Comparison of ENCODE assay signal across 8 mouse cellular contexts in the genomic region with DNA sequence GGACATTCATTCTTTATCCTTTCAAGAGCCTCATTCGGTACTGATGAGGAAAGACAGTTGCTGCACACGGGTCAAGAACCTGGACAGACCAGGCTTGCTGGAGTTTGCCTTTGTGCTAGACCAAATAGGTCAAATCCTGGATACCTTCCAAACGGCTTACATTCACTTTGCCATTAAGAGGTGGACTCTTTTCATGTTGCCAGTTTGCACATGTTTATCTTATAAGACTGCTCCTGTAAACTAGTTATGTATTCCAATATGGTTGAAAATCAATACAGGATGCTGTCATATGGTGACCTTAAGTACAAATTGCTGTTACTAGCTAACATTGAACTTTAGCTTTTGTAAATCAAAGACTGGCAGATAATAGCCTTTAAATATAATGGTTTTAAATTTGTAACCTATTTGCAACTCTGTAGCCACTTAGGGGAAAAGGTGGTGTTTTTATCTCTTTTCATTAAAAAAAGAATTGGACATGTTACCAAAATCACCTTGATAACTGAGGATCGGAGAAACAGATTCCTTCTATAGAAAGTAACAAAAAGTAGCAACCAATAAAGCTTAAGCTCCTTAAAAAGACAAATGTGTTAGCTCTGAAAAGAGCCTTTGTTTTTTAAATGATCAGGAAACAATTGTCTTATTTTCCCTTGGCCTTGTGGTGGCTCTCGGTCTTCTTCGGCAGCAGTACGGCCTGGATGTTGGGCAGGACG. TPM values are rescaled to one million over a fixed set of nuclear protein-coding genes. Genes with fewer than 3 reads are reported as not detected.
DNase-seq lines count a peak whose midpoint lies in the region; ATAC-seq and TF ChIP-seq lines count a peak whose summit lies in the region.

No protein-coding gene starts in this region.

- in situ Hi-C loops in ES-E14 (cut with MboI; ENCODE audit: low sequenced_read_pairs in 2 of 2, unreplicated experiment in 2 of 2) = no loop called here

- no peak for TF ChIP-seq CTCF in small intestine, adult 2 months (IDR thresholded peaks at IDR 0.05; ENCODE audit: extremely low read depth, insufficient read length, insufficient replicate concordance, low read depth, low read length)

- H3K4me3 ChIP-seq in ES-E14 (ENCODE audit: insufficient read depth in 1 of 2, low read depth in 1 of 2, low read length in 2 of 2, poor library complexity in 1 of 2, severe bottlenecking in 1 of 2) = peak overlapping the region; percentile 17 to 52
- peak overlapping the region; percentile 31 for H3K4me3 ChIP-seq in forebrain, embryonic 11.5 days (ENCODE audit: low read depth, low read length)
- H3K4me3 ChIP-seq in limb, embryonic 15.5 days = peak overlapping the region; percentile 38
- H3K4me3 ChIP-seq in small intestine, adult 2 months (ENCODE audit: low read depth, low read length) = peak overlapping the region; percentile 60

- H3K36me3 ChIP-seq in ES-E14 (ENCODE audit: control insufficient read depth, insufficient read depth, low read length, poor library complexity, severe bottlenecking) = no peaks in the 10 kb centered on the region
- no peaks in the 10 kb centered on the region for H3K36me3 ChIP-seq in forebrain, embryonic 11.5 days (ENCODE audit: control insufficient read depth, insufficient read depth, low read length)
- no peaks in the 10 kb centered on the region for H3K36me3 ChIP-seq in limb, embryonic 15.5 days
- no peaks in the 10 kb centered on the region for H3K36me3 ChIP-seq in small intestine, adult 2 months (ENCODE audit: control insufficient read depth, insufficient read depth, low read length)

- peaks cover 2 to 6% of the 10 kb centered on the region in 2 experiments; a peak in 2 of 4 replicates for H3K4me1 ChIP-seq in ES-E14 (ENCODE audit: control insufficient read depth in 2 of 2, insufficient read depth in 2 of 2, low read length in 2 of 2, poor library complexity in 1 of 2)
- H3K4me1 ChIP-seq in forebrain, embryonic 11.5 days (replicated peaks; ENCODE audit: control insufficient read depth, insufficient read depth, low read length) = peaks cover 13% of the 10 kb centered on the region; the same call in 1 of the 2 replicates
- H3K4me1 ChIP-seq in limb, embryonic 15.5 days = peaks cover 27% of the 10 kb centered on the region
- no peaks in the 10 kb centered on the region for H3K4me1 ChIP-seq in small intestine, adult 2 months (ENCODE audit: control insufficient read depth, insufficient read depth, insufficient read length, low read length)

- H3K27me3 ChIP-seq in forebrain, embryonic 11.5 days (ENCODE audit: control insufficient read depth, insufficient read depth, low read length) = no peaks in the 10 kb centered on the region
- H3K27me3 ChIP-seq in limb, embryonic 15.5 days = no peaks in the 10 kb centered on the region
- no peaks in the 10 kb centered on the region for H3K27me3 ChIP-seq in small intestine, adult 2 months (ENCODE audit: control insufficient read depth, insufficient read depth, low read length)

- H3K27ac ChIP-seq in ES-E14 (ENCODE audit: insufficient read depth, low read depth, low read length, poor library complexity, severe bottlenecking) = peak overlapping the region; percentile 79; the same call in 1 of the 2 replicates
- H3K27ac ChIP-seq in forebrain, embryonic 11.5 days (ENCODE audit: low read depth, low read length) = peak overlapping the region; percentile 90
- peak overlapping the region; percentile 80 for H3K27ac ChIP-seq in limb, embryonic 15.5 days
- H3K27ac ChIP-seq in small intestine, adult 2 months (ENCODE audit: insufficient read depth, low read depth, low read length) = peak overlapping the region; percentile 75

- WGBS in forebrain, embryonic 11.5 days = 3% methylated on average over 8 of the region's 8 CpGs
- 5% methylated on average over 8 of the region's 8 CpGs for WGBS in limb, embryonic 15.5 days
- 9% methylated on average over 8 of the region's 8 CpGs for WGBS in small intestine, adult 2 months

- no peak for ATAC-seq in CD4-positive, CD25-positive, alpha-beta regulatory T cell, adult 4 months
- no peak for ATAC-seq in forebrain, embryonic 11.5 days (replicated peaks; ENCODE audit: low FRiP score)
- ATAC-seq in limb, embryonic 15.5 days (ENCODE audit: insufficient number of reproducible peaks, low FRiP score, low TSS enrichment, low read depth) = no peak

- no peak for TF ChIP-seq POLR2A in small intestine, adult 2 months (IDR thresholded peaks at IDR 0.05; ENCODE audit: low read depth, low read length)

- DNase-seq in CD4-positive, CD25-positive, alpha-beta regulatory T cell, adult 2 months (ENCODE audit: low read depth, low spot score) = peak; percentile 25
- DNase-seq in ES-E14 (ENCODE audit: low read depth, low spot score) = no peak
- peak; percentile 59 for DNase-seq in forebrain, embryonic 11.5 days (ENCODE audit: low spot score)
- DNase-seq in adrenal gland, postnatal 10 days = no peak
- DNase-seq in lung, postnatal 25 days (ENCODE audit: low spot score) = no peak

- peak overlapping the region; percentile 46 for H3K4me2 ChIP-seq in forebrain, embryonic 11.5 days (ENCODE audit: low read depth, low read length, severe bottlenecking)
- peak overlapping the region; percentile 53 for H3K4me2 ChIP-seq in limb, embryonic 15.5 days

- H3K9me3 ChIP-seq in ES-E14 (ENCODE audit: control insufficient read depth, insufficient read depth, low read depth, low read length) = no peaks in the 10 kb centered on the region
- H3K9me3 ChIP-seq in forebrain, embryonic 11.5 days (ENCODE audit: control insufficient read depth, low read length) = no peaks in the 10 kb centered on the region
- H3K9me3 ChIP-seq in limb, embryonic 15.5 days = no peaks in the 10 kb centered on the region

- H3K9ac ChIP-seq in ES-E14 (ENCODE audit: insufficient read depth, low read depth, low read length, poor library complexity, severe bottlenecking) = peak overlapping the region; percentile 67
- H3K9ac ChIP-seq in forebrain, embryonic 11.5 days (ENCODE audit: low read length) = peak overlapping the region; percentile 56
- no peak overlapping the region for H3K9ac ChIP-seq in limb, embryonic 15.5 days

TF ChIP-seq in ES-E14, 5 proteins besides CTCF, POLR2A, EP300 and RAD21:
- TF ChIP-seq HCFC1 (IDR thresholded peaks at IDR 0.05; ENCODE audit: borderline replicate concordance, insufficient read depth, low read length) = no peak
- TF ChIP-seq CHD2 (IDR thresholded peaks at IDR 0.05; ENCODE audit: low read depth, low read length) = 0 out of 2 replicates have a peak, but pooled peaks have one; percentile 55

RNA-seq across cellular contexts. Expression of a gene that starts 0.7 kb away (rescaled TPM):
- polyA plus RNA-seq in CD4-positive, CD25-positive, alpha-beta regulatory T cell, adult 4 months (2017; shearing (Covaris generic)) = 1 to 10 TPM in 1 of 2 experiments, not detected in 1; 8.0 TPM
- total RNA-seq in ES-E14 (2012; rRNA removed) = 657 and 889 TPM in 2 replicates
- 5.0 and 5.9 TPM in 2 replicates for polyA plus RNA-seq in forebrain, embryonic 11.5 days (2014; fragmentation: Nextera tagmentation; extraction: Ambion mirVana)
- polyA plus RNA-seq in limb, embryonic 15.5 days (2015; fragmentation: Nextera tagmentation; extraction: Ambion mirVana) = 3.5 and 4.6 TPM in 2 replicates
- 33.8 and 67.8 TPM in 2 replicates for polyA plus RNA-seq in small intestine, adult 2 months (2012; rRNA removed)
- 10 to 100 TPM; 69.2 to 73.2 TPM for total RNA-seq in adrenal gland, postnatal 10 days (2021)

RNA-seq across cellular contexts. Expression of a gene that starts 0.9 kb away (rescaled TPM):
- not detected for polyA plus RNA-seq in CD4-positive, CD25-positive, alpha-beta regulatory T cell, adult 4 months (2017; shearing (Covaris generic))
- 634 and 879 TPM in 2 replicates for total RNA-seq in ES-E14 (2012; rRNA removed)
- 3.0 and 3.1 TPM in 2 replicates for polyA plus RNA-seq in forebrain, embryonic 11.5 days (2014; fragmentation: Nextera tagmentation; extraction: Ambion mirVana)
- polyA plus RNA-seq in limb, embryonic 15.5 days (2015; fragmentation: Nextera tagmentation; extraction: Ambion mirVana) = 1.00 TPM in 1 of 2 replicates, not detected in the other
- 2.7 and 8.3 TPM in 2 replicates for polyA plus RNA-seq in small intestine, adult 2 months (2012; rRNA removed)
- 100 to 1,000 TPM; 111 to 134 TPM for total RNA-seq in adrenal gland, postnatal 10 days (2021)

RNA-seq across cellular contexts. Expression of a gene that starts 3.2 kb away (rescaled TPM):
- not detected for polyA plus RNA-seq in CD4-positive, CD25-positive, alpha-beta regulatory T cell, adult 4 months (2017; shearing (Covaris generic))
- 874 and 1,089 TPM in 2 replicates for total RNA-seq in ES-E14 (2012; rRNA removed)
- 298 and 312 TPM in 2 replicates for polyA plus RNA-seq in forebrain, embryonic 11.5 days (2014; fragmentation: Nextera tagmentation; extraction: Ambion mirVana)
- polyA plus RNA-seq in limb, embryonic 15.5 days (2015; fragmentation: Nextera tagmentation; extraction: Ambion mirVana) = 81.7 and 109 TPM in 2 replicates
- polyA plus RNA-seq in small intestine, adult 2 months (2012; rRNA removed) = 57.4 and 74.0 TPM in 2 replicates
- total RNA-seq in adrenal gland, postnatal 10 days (2021) = 100 to 1,000 TPM; 296 to 332 TPM

RNA-seq across cellular contexts. Expression of a gene that starts 5.9 kb away (rescaled TPM):
- polyA plus RNA-seq in CD4-positive, CD25-positive, alpha-beta regulatory T cell, adult 4 months (2017; shearing (Covaris generic)) = 1 to 10 TPM; 3.6 to 5.1 TPM
- total RNA-seq in ES-E14 (2012; rRNA removed) = 619 and 849 TPM in 2 replicates
- 20.4 and 20.6 TPM in 2 replicates for polyA plus RNA-seq in forebrain, embryonic 11.5 days (2014; fragmentation: Nextera tagmentation; extraction: Ambion mirVana)
- 21.1 and 23.5 TPM in 2 replicates for polyA plus RNA-seq in limb, embryonic 15.5 days (2015; fragmentation: Nextera tagmentation; extraction: Ambion mirVana)
- 2.0 and 2.6 TPM in 2 replicates for polyA plus RNA-seq in small intestine, adult 2 months (2012; rRNA removed)
- total RNA-seq in adrenal gland, postnatal 10 days (2021) = 100 to 1,000 TPM; 179 to 219 TPM

RNA-seq across cellular contexts. Expression of a gene that starts 23.7 kb away (rescaled TPM):
- 1 to 10 TPM; 4.9 to 6.4 TPM for polyA plus RNA-seq in CD4-positive, CD25-positive, alpha-beta regulatory T cell, adult 4 months (2017; shearing (Covaris generic))
- 1,775 and 2,433 TPM in 2 replicates for total RNA-seq in ES-E14 (2012; rRNA removed)
- polyA plus RNA-seq in forebrain, embryonic 11.5 days (2014; fragmentation: Nextera tagmentation; extraction: Ambion mirVana) = 23.8 and 25.3 TPM in 2 replicates
- polyA plus RNA-seq in limb, embryonic 15.5 days (2015; fragmentation: Nextera tagmentation; extraction: Ambion mirVana) = 11.7 and 18.0 TPM in 2 replicates
- 31.1 and 32.0 TPM in 2 replicates for polyA plus RNA-seq in small intestine, adult 2 months (2012; rRNA removed)
- 100 to 1,000 TPM; 207 to 275 TPM for total RNA-seq in adrenal gland, postnatal 10 days (2021)

Comparison
In these comparisons a context has a peak if more than half of its experiments do, and no peak if none do; other contexts are left out.
1. DNase-seq: peak in CD4-positive, CD25-positive, alpha-beta regulatory T cell, adult 2 months (single experiment) and forebrain, embryonic 11.5 days (single experiment); none in ES-E14 (single experiment), adrenal gland, postnatal 10 days (single experiment) and lung, postnatal 25 days (single experiment).
2. RNA of a gene that starts 3.2 kb away (polyA plus RNA-seq): 298 to 312 TPM in forebrain, embryonic 11.5 days, 81.7 to 109 TPM in limb, embryonic 15.5 days and 57.4 to 74.0 TPM in small intestine, adult 2 months; not detected in CD4-positive, CD25-positive, alpha-beta regulatory T cell, adult 4 months; every median in the first group is over 10 times any median in the second.
3. Peak in every context shown above with its lines, with median percentiles within 50 percentile points of each other: H3K27ac ChIP-seq and H3K4me3 ChIP-seq.